Mouse (Mus musculus) hindbrain, embryonic 14.5 days (tissue): Measurements from ENCODE around the gene Rps18. TPM values are rescaled to one million over a fixed set of nuclear protein-coding genes. Genes with fewer than 3 reads are reported as not detected.
"Not testable (repeated sequence)": the region's sequence is repeated elsewhere in the genome, so short reads cannot be mapped to it uniquely, and the experiment has no call there.

Experiments used
- ATAC-seq: fragments of 200-750 bp; cut with Nextera tagmentation; 2 replicates; pipeline ENCODE4 v1.8.0; 2017; ENCODE audit warnings: moderate number of reproducible peaks, mild to moderate bottlenecking, moderate TSS enrichment, moderate library complexity; ENCODE audit not compliant: low FRiP score
- DNase-seq: peaks from one replicate; pipeline ENCODE4 v3.0.0-alpha.2; 2015; ENCODE audit warnings: low spot score
- H3K27ac ChIP-seq: fragments of 300-500 bp; sonication (generic); 2 replicates; pipeline ENCODE4 v1.5.1; 2014; ENCODE audit warnings: mild to moderate bottlenecking, moderate library complexity
- H3K27me3 ChIP-seq: fragments of 300-500 bp; sonication (generic); 2 replicates; pipeline ENCODE4 v1.6.1; 2014; ENCODE audit warnings: mild to moderate bottlenecking, low read length, mixed read lengths; ENCODE audit not compliant: control insufficient read depth, insufficient read depth
- H3K36me3 ChIP-seq: fragments of 300-500 bp; sonication (generic); replicated peaks from 2 replicates; pipeline ENCODE4 v1.6.1; 2014; ENCODE audit not compliant: control insufficient read depth, insufficient read depth
- H3K4me1 ChIP-seq: fragments of 300-500 bp; sonication (generic); replicated peaks from 2 replicates; pipeline ENCODE4 v1.6.1; 2014; ENCODE audit warnings: antibody characterized with exemption, low read length, mixed read lengths; ENCODE audit not compliant: control insufficient read depth, insufficient read depth
- H3K4me2 ChIP-seq: fragments of 300-500 bp; sonication (generic); replicated peaks from 2 replicates; pipeline ENCODE4 v1.6.1; 2014; ENCODE audit warnings: mild to moderate bottlenecking, moderate library complexity
- H3K4me3 ChIP-seq: fragments of 300-500 bp; sonication (generic); replicated peaks from 2 replicates; pipeline ENCODE4 v1.5.1; 2014; ENCODE audit warnings: mild to moderate bottlenecking, low read length
- H3K9ac ChIP-seq: fragments of 300-500 bp; sonication (generic); 2 replicates; pipeline ENCODE4 v1.6.1; 2014
- H3K9me3 ChIP-seq: fragments of 300-500 bp; sonication (generic); 2 replicates; pipeline ENCODE4 v1.6.1; 2016; ENCODE audit warnings: low read length; ENCODE audit not compliant: control insufficient read depth
- WGBS: fragments of 180-500 bp; shearing (Covaris S2); extraction: QIAGEN DNeasy Blood & Tissue Kit; methylation state at CpG from one replicate; pipeline ENCODE4 v1.1.7; 2014; 5-methylcytosine and 5-hydroxymethylcytosine counted together
- polyA plus RNA-seq: library from polyadenylated mRNA; unstranded; fragments of >200 nt; fragmentation: Nextera tagmentation; extraction: Ambion mirVana; gene quantifications from 2 replicates; pipeline ENCODE4 v1.2.1, GENCODE M21; 2014

Gene Rps18
- 804 and 966 TPM in 2 replicates for polyA plus RNA-seq

GRCm38 (mm10) chr17:33955555-33956214 is at the start of gene Rps18, which contains the start of gene Vps52:
Gene Rps18, minus strand, starts transcription at chr17:33956001.
Gene Vps52, plus strand, starts transcription at chr17:33955812.
- WGBS, result under 1% methylated on average over 50 of the region's 50 CpGs
- peaks cover 26% of the 10 kb centered on the region for H3K4me1 ChIP-seq
- ATAC-seq, result peak; percentile 89
- H3K27me3 ChIP-seq, result no peaks in the 10 kb centered on the region
- H3K9me3 ChIP-seq, result no peaks in the 10 kb centered on the region
- DNase-seq, result peak; percentile 99
- H3K9ac ChIP-seq, result peak within 1 kb of the TSS; percentile 90
- H3K4me2 ChIP-seq, result peak within 1 kb of the TSS; percentile 75
- peak within 1 kb of the TSS; percentile 90 for H3K27ac ChIP-seq
- peaks cover 52% of the 10 kb centered on the region for H3K36me3 ChIP-seq
- peak within 1 kb of the TSS; percentile 83 for H3K4me3 ChIP-seq

- peak; percentile 61 for DNase-seq
- Histone ChIP-seq H3K4me2 (no peak overlapping the region), H3K36me3 (no peaks in the 10 kb centered on the region), H3K4me1 (peaks cover 9% of the 10 kb centered on the region; the same call in 1 of the 2 replicates), H3K9me3 (no peaks in the 10 kb centered on the region; the same call in 1 of the 2 replicates), H3K9ac (no peak overlapping the region), H3K4me3 (no peak overlapping the region), H3K27ac (no peak overlapping the region), H3K27me3 (peaks cover 32% of the 10 kb centered on the region)
- 4% methylated on average over 5 of the region's 5 CpGs for WGBS
- no peak for ATAC-seq
These were observed 47.6 kb upstream of the Rps18 start for GRCm38 (mm10) chr17:34003426-34003825.

- H3K27ac ChIP-seq, H3K9me3 ChIP-seq, DNase-seq, H3K4me3 ChIP-seq, H3K4me2 ChIP-seq, H3K4me1 ChIP-seq, H3K9ac ChIP-seq, ATAC-seq, H3K36me3 ChIP-seq: not testable (repeated sequence)
- 41% methylated on average over 2 of the region's 2 CpGs for WGBS
- H3K27me3 ChIP-seq, result peaks cover 32% of the 10 kb centered on the region
These were observed 45.0 kb upstream of the Rps18 start for GRCm38 (mm10) chr17:34000796-34001195.

- no peak within 1 kb of the TSS for H3K27ac ChIP-seq
- peak within 1 kb of the TSS; percentile 40 for H3K4me3 ChIP-seq
- ATAC-seq (peak; percentile 66; the same call in 1 of the 2 replicates), DNase-seq (peak; percentile 62)
- under 1% methylated on average over 29 of the region's 30 CpGs for WGBS
- H3K4me1 ChIP-seq, result peaks cover 9% of the 10 kb centered on the region; the same call in 1 of the 2 replicates
- H3K4me2 ChIP-seq, result peak within 1 kb of the TSS; percentile 75
- H3K27me3 ChIP-seq, result peaks cover 32% of the 10 kb centered on the region
- no peaks in the 10 kb centered on the region for H3K36me3 ChIP-seq
- no peaks in the 10 kb centered on the region for H3K9me3 ChIP-seq
- H3K9ac ChIP-seq, result peak within 1 kb of the TSS; percentile 37
These were observed 44.3 kb upstream of the Rps18 start, which contains the start of gene H2-K1 for GRCm38 (mm10) chr17:34000150-34000537. Gene H2-K1, minus strand, starts transcription at chr17:34000347.

DNA sequence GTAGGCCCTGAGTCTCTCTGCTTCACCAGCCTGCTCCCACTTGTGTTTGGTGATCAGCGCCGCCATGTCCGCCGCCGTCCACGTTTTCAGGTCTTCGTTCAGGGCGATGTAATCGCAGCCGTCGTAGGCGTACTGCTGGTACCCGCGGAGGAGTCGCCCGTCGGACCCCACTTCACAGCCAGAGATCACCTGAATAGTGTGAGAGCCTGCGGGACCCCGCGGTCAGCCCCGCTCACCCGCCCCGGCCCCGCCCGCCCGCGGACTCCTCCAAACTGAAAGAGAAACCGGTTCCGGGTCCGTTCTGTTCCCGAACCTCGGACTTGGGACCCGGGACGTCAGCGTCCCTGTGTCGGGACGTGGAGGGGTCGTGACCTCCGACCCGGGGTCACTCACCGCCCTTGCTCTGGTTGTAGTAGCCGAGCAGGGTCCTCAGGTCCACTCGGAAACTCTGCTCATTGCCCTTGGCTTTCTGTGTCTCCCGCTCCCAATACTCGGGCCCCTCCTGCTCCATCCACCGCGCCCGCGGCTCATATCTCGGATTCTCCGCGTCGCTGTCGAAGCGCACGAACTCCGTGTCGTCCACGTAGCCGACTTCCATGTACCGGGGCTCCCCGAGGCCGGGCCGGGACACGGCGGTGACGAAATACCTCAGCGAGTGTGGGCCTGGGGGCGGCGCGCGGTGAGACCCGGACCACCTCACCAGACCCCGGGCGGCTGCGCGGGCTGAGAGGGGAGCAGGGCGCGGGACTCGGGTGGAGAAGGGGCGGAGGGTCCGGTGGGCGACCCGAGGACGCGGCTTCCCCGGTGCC is 43.7 kb upstream of the Rps18 start:
- peak; percentile 8; the same call in 1 of the 2 replicates for ATAC-seq
- 1% methylated on average over 84 of the region's 87 CpGs for WGBS
- Histone ChIP-seq H3K27me3 (peaks cover 32% of the 10 kb centered on the region), H3K4me1 (peaks cover 9% of the 10 kb centered on the region; the same call in 1 of the 2 replicates), H3K4me3 (peak overlapping the region; percentile 40), H3K9ac (peak overlapping the region; percentile 37), H3K27ac (no peak overlapping the region), H3K36me3 (no peaks in the 10 kb centered on the region), H3K4me2 (peak overlapping the region; percentile 75), H3K9me3 (no peaks in the 10 kb centered on the region)
- no peak for DNase-seq

DNA sequence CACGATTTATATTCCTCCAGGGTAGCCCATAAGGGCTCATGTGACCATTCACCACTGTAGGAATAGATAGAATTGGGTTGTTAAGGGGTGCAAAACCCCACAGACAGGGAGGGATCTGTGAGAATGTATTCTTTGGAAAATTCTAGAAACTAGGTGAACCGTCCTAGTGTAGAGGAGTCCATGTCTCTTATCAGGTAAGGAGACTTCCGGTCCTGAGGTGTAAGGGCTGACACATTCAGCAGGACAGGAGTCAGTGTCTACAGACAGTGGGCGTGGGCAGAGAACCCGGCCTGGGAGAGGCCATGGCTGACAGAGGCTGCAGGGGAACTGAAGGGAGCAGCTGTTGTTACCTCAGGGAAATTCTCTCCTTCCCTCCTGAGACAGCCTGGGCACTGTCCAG is 42.9 kb upstream of the Rps18 start:
- H3K36me3 ChIP-seq, H3K4me3 ChIP-seq, H3K9me3 ChIP-seq, H3K4me1 ChIP-seq, H3K4me2 ChIP-seq, ATAC-seq, DNase-seq, H3K9ac ChIP-seq, H3K27ac ChIP-seq: not testable (repeated sequence)
- WGBS, result 61% methylated on average over 5 of the region's 5 CpGs
- H3K27me3 ChIP-seq, result peaks cover 32% of the 10 kb centered on the region

DNA sequence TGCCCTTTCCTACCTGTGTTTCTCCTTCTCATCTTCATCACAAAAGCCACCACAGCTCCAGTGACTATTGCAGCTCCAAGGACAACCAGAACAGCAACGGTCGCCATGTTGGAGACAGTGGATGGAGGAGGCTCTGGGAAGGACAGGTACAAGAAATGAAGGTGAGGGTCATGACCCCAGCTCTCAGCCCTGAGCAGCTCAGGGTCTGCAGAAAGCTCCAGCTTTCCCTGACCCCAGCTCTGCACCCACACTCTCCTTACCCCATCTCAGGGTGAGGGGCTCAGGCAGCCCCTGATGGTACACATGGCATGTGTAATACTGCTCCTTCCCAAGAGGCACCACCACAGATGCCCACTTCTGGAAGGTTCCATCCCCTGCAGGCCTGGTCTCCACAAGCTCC is 41.2 kb upstream of the Rps18 start:
- WGBS, result 97% methylated on average over 2 of the region's 2 CpGs
- not testable (repeated sequence) for H3K4me1 ChIP-seq, DNase-seq, H3K4me3 ChIP-seq, H3K9me3 ChIP-seq, H3K9ac ChIP-seq, H3K4me2 ChIP-seq, H3K27ac ChIP-seq, H3K36me3 ChIP-seq, ATAC-seq
- H3K27me3 ChIP-seq, result peaks cover 32% of the 10 kb centered on the region

- WGBS, result 79% methylated on average over 3 of the region's 3 CpGs
- no peak overlapping the region for H3K4me2 ChIP-seq
- no peaks in the 10 kb centered on the region for H3K36me3 ChIP-seq
- no peak overlapping the region for H3K4me3 ChIP-seq
- DNase-seq, result no peak
- no peak overlapping the region for H3K27ac ChIP-seq
- H3K27me3 ChIP-seq, result peaks cover 19% of the 10 kb centered on the region
- no peak for ATAC-seq
- no peaks in the 10 kb centered on the region for H3K9me3 ChIP-seq
- H3K4me1 ChIP-seq, result peaks cover 9% of the 10 kb centered on the region; the same call in 1 of the 2 replicates
- no peak overlapping the region for H3K9ac ChIP-seq
These were observed 39.9 kb upstream of the Rps18 start for GRCm38 (mm10) chr17:33995651-33996050.

DNA sequence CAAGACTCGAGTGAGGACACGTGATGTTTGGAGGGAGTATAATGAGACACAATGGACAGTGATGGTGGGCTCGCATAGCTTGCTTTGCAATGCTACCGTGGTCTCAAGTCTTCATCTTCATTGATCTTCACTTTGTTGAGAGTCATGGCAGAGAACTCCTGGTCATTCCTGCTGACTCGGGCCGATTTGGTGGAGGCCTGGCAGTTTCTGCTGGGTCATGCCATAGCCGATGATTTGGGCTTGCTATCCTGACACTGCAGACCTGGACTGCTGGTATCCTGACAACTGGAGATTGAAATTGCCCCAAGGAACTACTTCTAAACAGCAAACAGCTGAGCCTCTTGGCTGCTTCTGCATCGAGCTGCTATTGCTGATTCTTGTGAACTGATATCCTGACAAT is 39.2 kb upstream of the Rps18 start:
- Histone ChIP-seq H3K9me3 (no peaks in the 10 kb centered on the region), H3K4me2 (no peak overlapping the region), H3K4me3 (no peak overlapping the region), H3K27me3 (peaks cover 12% of the 10 kb centered on the region), H3K27ac (no peak overlapping the region), H3K4me1 (peaks cover 6% of the 10 kb centered on the region; the same call in 1 of the 2 replicates), H3K9ac (no peak overlapping the region), H3K36me3 (no peaks in the 10 kb centered on the region)
- ATAC-seq (no peak), DNase-seq (no peak)
- 94% methylated on average over 8 of the region's 8 CpGs for WGBS
